Mouse (Mus musculus) liver, embryonic 13.5 days (tissue): ENCODE measurements around the gene Carns1. TPM values are rescaled to one million over a fixed set of nuclear protein-coding genes. Genes with fewer than 3 reads are reported as not detected.
"Not testable (repeated sequence)": the region's sequence is repeated elsewhere in the genome, so short reads cannot be mapped to it uniquely, and the experiment has no call there.

Experiments
- ATAC-seq: fragments of 200-750 bp; cut with Nextera tagmentation; 2 replicates; pipeline ENCODE4 v1.8.0; 2017; ENCODE audit warnings: low read depth, mild to moderate bottlenecking, moderate number of reproducible peaks, moderate library complexity
- DNase-seq: peaks from one replicate; pipeline ENCODE4 v3.0.0; 2022
- H3K27ac ChIP-seq: fragments of 300-500 bp; sonication (generic); 2 replicates; pipeline ENCODE4 v1.5.1; 2015; ENCODE audit warnings: moderate library complexity, mild to moderate bottlenecking, inconsistent platforms
- H3K27me3 ChIP-seq: fragments of 300-500 bp; sonication (generic); 2 replicates; pipeline ENCODE4 v1.6.1; 2015; ENCODE audit warnings: mild to moderate bottlenecking, inconsistent platforms
- H3K36me3 ChIP-seq: fragments of 300-500 bp; sonication (generic); 2 replicates; pipeline ENCODE4 v1.6.1; 2015; ENCODE audit warnings: mild to moderate bottlenecking, inconsistent platforms
- H3K4me1 ChIP-seq: fragments of 300-500 bp; sonication (generic); replicated peaks from 2 replicates; pipeline ENCODE4 v1.6.1; 2015; ENCODE audit warnings: inconsistent platforms
- H3K4me2 ChIP-seq: fragments of 300-500 bp; sonication (generic); 2 replicates; pipeline ENCODE4 v1.6.1; 2015; ENCODE audit warnings: inconsistent platforms, mild to moderate bottlenecking, moderate library complexity
- H3K4me3 ChIP-seq: fragments of 300-500 bp; sonication (generic); replicated peaks from 2 replicates; pipeline ENCODE4 v1.5.1; 2015; ENCODE audit warnings: mild to moderate bottlenecking, inconsistent platforms
- H3K9ac ChIP-seq: fragments of 300-500 bp; sonication (generic); 2 replicates; pipeline ENCODE4 v1.6.1; 2015; ENCODE audit warnings: mild to moderate bottlenecking, inconsistent platforms
- H3K9me3 ChIP-seq: fragments of 300-500 bp; sonication (generic); replicated peaks from 2 replicates; pipeline ENCODE4 v1.6.1; 2016; ENCODE audit warnings: inconsistent platforms
- WGBS: fragments of 180-500 bp; shearing (Covaris S2); methylation state at CpG from one replicate; pipeline ENCODE4 v1.1.7; 2015; ENCODE audit not compliant: insufficient replicate concordance; 5-methylcytosine and 5-hydroxymethylcytosine counted together
- polyA plus RNA-seq: library from polyadenylated mRNA; unstranded; fragments of >200 nt; fragmentation: Nextera tagmentation; extraction: Ambion mirVana; gene quantifications from 2 replicates; pipeline ENCODE4 v1.2.1, GENCODE M21; 2015

The Carns1 gene
- polyA plus RNA-seq, 1 experiment from 2014 or later, result 0.43 TPM

- H3K9ac ChIP-seq, result peak overlapping the region; percentile 65
- H3K4me2 ChIP-seq, result peak overlapping the region; percentile 65
- not testable (repeated sequence) for DNase-seq, H3K27me3 ChIP-seq, H3K9me3 ChIP-seq
- peaks cover 88% of the 10 kb centered on the region for H3K4me1 ChIP-seq
- WGBS, result 27% methylated on average over 4 of the region's 4 CpGs
- peak overlapping the region; percentile 80 for H3K27ac ChIP-seq
- H3K36me3 ChIP-seq, result peaks cover 27% of the 10 kb centered on the region
- H3K4me3 ChIP-seq, result peak overlapping the region; percentile 82
- ATAC-seq, result peak; percentile 13
These were observed 50.0 kb downstream of the Carns1 start for GRCm38 (mm10) chr19:4125268-4125667.

GRCm38 (mm10) chr19:4124432-4124831 is 50.8 kb downstream of the Carns1 start:
- peak overlapping the region; percentile 65 for H3K9ac ChIP-seq
- H3K27me3 ChIP-seq, result no peaks in the 10 kb centered on the region
- DNase-seq (no peak), ATAC-seq (no peak)
- no peak overlapping the region for H3K4me3 ChIP-seq
- peak overlapping the region; percentile 80 for H3K27ac ChIP-seq
- H3K36me3 ChIP-seq, result peaks cover 22% of the 10 kb centered on the region
- peak overlapping the region; percentile 65 for H3K4me2 ChIP-seq
- no peaks in the 10 kb centered on the region for H3K9me3 ChIP-seq
- peaks cover 87% of the 10 kb centered on the region for H3K4me1 ChIP-seq
- 78% methylated on average over 4 of the region's 4 CpGs for WGBS

GRCm38 (mm10) chr19:4122411-4123370 is 52.6 kb downstream of the Carns1 start:
- H3K9me3 ChIP-seq, result no peaks in the 10 kb centered on the region
- ATAC-seq (no peak), DNase-seq (no peak)
- peak overlapping the region; percentile 36 for H3K9ac ChIP-seq
- H3K27ac ChIP-seq, result peak overlapping the region; percentile 80
- no peaks in the 10 kb centered on the region for H3K27me3 ChIP-seq
- peak overlapping the region; percentile 38 for H3K4me2 ChIP-seq
- 0 out of 2 replicates have a peak overlapping the region, but pooled peaks have one; percentile 6 for H3K4me3 ChIP-seq
- WGBS, result 31% methylated on average over 7 of the region's 7 CpGs
- peaks cover 74% of the 10 kb centered on the region for H3K4me1 ChIP-seq
- peaks cover 15% of the 10 kb centered on the region for H3K36me3 ChIP-seq

GRCm38 (mm10) chr19:4121896-4122295 is 53.4 kb downstream of the Carns1 start:
- H3K36me3 ChIP-seq, result peaks cover 18% of the 10 kb centered on the region
- H3K4me3 ChIP-seq, result peak overlapping the region; percentile 60; the same call in 1 of the 2 replicates
- H3K27ac ChIP-seq, result peak overlapping the region; percentile 80
- H3K4me1 ChIP-seq, result peaks cover 66% of the 10 kb centered on the region
- 33% methylated on average over 6 of the region's 6 CpGs for WGBS
- not testable (repeated sequence) for H3K27me3 ChIP-seq, H3K9me3 ChIP-seq, H3K9ac ChIP-seq, DNase-seq, ATAC-seq
- peak overlapping the region; percentile 73 for H3K4me2 ChIP-seq

- peak; percentile 97 for DNase-seq
- peaks cover 24% of the 10 kb centered on the region for H3K36me3 ChIP-seq
- peak overlapping the region; percentile 68 for H3K9ac ChIP-seq
- H3K4me1 ChIP-seq, result peaks cover 59% of the 10 kb centered on the region
- H3K9me3 ChIP-seq, result no peaks in the 10 kb centered on the region
- H3K27me3 ChIP-seq, result no peaks in the 10 kb centered on the region
- H3K4me2 ChIP-seq, result peak overlapping the region; percentile 73
- H3K4me3 ChIP-seq, result peak overlapping the region; percentile 60
- 2% methylated on average over 38 of the region's 38 CpGs for WGBS
- ATAC-seq, result peak; percentile 61
- H3K27ac ChIP-seq, result peak overlapping the region; percentile 80
These were observed 54.0 kb downstream of the Carns1 start for GRCm38 (mm10) chr19:4121097-4121805.

DNA sequence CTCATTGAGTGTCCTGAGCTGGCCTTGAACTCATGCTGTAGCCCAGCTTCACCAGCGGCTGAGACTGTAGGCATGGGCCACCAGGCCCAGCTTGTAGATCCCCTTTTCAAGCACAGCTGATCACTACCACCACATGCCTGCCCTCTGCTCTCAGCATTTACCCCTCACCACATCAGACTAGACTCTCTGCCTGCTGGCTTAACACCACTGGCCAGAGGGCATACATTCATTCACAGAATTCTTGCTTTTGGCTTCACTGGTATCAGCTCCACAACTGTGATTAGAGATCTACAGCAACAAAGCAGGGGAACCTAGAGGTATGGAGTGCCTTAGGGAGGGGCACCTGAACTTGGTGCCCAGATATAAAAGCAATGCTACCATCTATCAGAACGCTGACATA is 54.8 kb downstream of the Carns1 start:
- Histone ChIP-seq H3K4me2 (peak overlapping the region; percentile 73), H3K9ac (no peak overlapping the region), H3K27me3 (no peaks in the 10 kb centered on the region), H3K27ac (no peak overlapping the region), H3K9me3 (no peaks in the 10 kb centered on the region), H3K4me1 (peaks cover 58% of the 10 kb centered on the region), H3K36me3 (peaks cover 30% of the 10 kb centered on the region), H3K4me3 (peak overlapping the region; percentile 60; the same call in 1 of the 2 replicates)
- DNase-seq, result no peak
- ATAC-seq, result no peak
- 91% methylated on average over 2 of the region's 2 CpGs for WGBS

DNA sequence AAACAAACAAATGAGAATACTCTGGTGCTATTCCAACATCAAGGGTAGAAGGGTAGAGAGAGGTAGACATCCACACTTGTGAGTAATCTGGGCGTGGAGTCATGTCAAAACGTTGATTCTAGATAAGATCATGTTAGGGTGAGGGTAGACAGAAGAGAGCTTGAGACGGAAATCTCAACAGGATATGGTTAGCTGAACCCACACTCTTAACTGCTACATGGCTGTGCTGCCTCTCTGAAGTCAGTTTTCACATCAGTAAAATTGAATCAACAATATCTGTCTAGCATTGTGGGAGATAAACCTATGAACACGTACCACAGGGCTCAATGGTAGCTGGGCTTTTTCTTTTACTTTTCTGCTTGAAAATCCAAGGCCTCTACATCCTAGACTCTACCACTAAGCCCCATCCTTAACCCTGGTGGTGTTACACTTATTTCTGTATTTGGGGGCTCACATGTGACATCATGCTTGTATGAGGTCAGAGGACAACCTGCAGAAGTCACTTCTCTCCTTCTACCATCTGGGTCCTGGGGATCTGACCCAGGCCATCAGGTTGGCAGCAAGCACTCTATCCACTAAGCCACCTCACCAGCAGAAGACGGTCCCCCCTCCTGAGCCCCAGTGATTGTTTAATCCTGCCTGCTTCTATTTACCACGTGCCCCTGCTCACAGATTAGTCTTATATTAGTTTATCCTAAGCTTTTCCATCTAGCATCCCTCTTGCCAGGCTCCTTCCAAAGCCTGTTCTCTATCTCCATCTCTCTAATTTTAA is 55.4 kb downstream of the Carns1 start:
- Histone ChIP-seq H3K4me2 (peak overlapping the region; percentile 73), H3K9ac (no peak overlapping the region), H3K4me3 (no peak overlapping the region), H3K9me3 (no peaks in the 10 kb centered on the region), H3K4me1 (peaks cover 56% of the 10 kb centered on the region), H3K27ac (no peak overlapping the region), H3K27me3 (no peaks in the 10 kb centered on the region), H3K36me3 (peaks cover 35% of the 10 kb centered on the region)
- 59% methylated on average over 6 of the region's 6 CpGs for WGBS
- ATAC-seq, result no peak
- DNase-seq, result no peak

DNA sequence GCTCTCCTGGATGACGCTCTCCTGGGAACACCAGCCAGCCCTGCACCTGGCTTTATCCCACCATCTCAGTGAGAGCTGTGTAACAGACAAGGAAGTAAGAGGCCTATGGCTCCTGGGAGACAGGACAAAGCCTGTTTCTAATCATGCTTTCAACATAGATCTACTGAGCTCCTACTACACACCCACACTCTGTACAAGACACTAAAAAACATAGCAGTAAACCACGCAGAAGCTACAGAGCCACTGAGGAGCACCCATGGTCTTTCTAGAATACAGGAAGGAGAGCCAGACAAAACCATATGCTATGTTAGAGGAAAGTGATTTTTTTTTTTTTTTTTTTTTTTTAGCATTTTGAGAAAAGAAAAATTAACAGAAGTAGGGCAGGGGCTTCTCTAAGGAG is 56.9 kb downstream of the Carns1 start:
- Histone ChIP-seq H3K36me3 (peaks cover 46% of the 10 kb centered on the region), H3K27ac (no peak overlapping the region), H3K4me2 (no peak overlapping the region), H3K4me3 (no peak overlapping the region), H3K27me3 (no peaks in the 10 kb centered on the region), H3K4me1 (peaks cover 56% of the 10 kb centered on the region), H3K9me3 (no peaks in the 10 kb centered on the region), H3K9ac (no peak overlapping the region)
- WGBS, result 82% methylated on average over 2 of the region's 2 CpGs
- DNase-seq (no peak), ATAC-seq (no peak)

DNA sequence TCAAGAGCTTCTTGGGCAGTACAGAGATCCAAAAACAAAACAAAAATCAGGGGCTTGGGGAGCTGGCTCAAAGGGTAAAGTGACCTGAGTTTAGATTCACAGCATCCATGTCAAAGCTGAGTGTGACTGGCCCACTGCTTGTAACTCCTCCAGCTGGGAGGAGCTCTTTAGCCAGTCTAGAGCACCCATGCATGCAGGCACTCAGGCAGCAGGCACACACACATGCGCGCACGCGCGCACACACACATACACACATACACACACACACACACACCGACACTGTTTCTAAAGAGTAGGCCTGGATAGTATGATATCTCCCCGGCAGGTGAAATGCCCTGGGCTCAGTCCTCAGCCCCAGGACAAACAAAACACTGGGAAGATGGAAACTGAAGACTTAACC is 58.3 kb downstream of the Carns1 start:
- Histone ChIP-seq H3K36me3 (peaks cover 51% of the 10 kb centered on the region), H3K4me3 (no peak overlapping the region), H3K27ac (no peak overlapping the region), H3K4me2 (no peak overlapping the region), H3K4me1 (peaks cover 56% of the 10 kb centered on the region), H3K9ac (no peak overlapping the region), H3K27me3 (no peaks in the 10 kb centered on the region), H3K9me3 (no peaks in the 10 kb centered on the region)
- ATAC-seq (no peak), DNase-seq (no peak)
- WGBS, result 92% methylated on average over 7 of the region's 7 CpGs

GRCm38 (mm10) chr19:4115816-4116215 is 59.5 kb downstream of the Carns1 start:
- Histone ChIP-seq H3K27me3 (no peaks in the 10 kb centered on the region), H3K27ac (no peak overlapping the region), H3K36me3 (peaks cover 55% of the 10 kb centered on the region), H3K4me1 (peaks cover 47% of the 10 kb centered on the region), H3K4me3 (no peak overlapping the region), H3K9ac (no peak overlapping the region), H3K9me3 (no peaks in the 10 kb centered on the region), H3K4me2 (no peak overlapping the region)
- DNase-seq (no peak), ATAC-seq (no peak)
- 75% methylated on average over 11 of the region's 11 CpGs for WGBS

GRCm38 (mm10) chr19:4115144-4115543 is 60.1 kb downstream of the Carns1 start:
- H3K36me3 ChIP-seq, result peaks cover 55% of the 10 kb centered on the region
- 89% methylated on average over 10 of the region's 10 CpGs for WGBS

More at GRCm38 (mm10) chr19:4115144-4115543, 60.1 kb downstream of the Carns1 start:
- ATAC-seq (no peak), DNase-seq (no peak)
- H3K4me2 ChIP-seq, result no peak overlapping the region
- H3K4me1 ChIP-seq, result peaks cover 41% of the 10 kb centered on the region
- H3K27ac ChIP-seq, result 0 out of 2 replicates have a peak overlapping the region, but pooled peaks have one; percentile 4
- H3K4me3 ChIP-seq, result no peak overlapping the region
- no peaks in the 10 kb centered on the region for H3K27me3 ChIP-seq
- H3K9ac ChIP-seq, result no peak overlapping the region
- H3K9me3 ChIP-seq, result no peaks in the 10 kb centered on the region
